Mouse (Mus musculus) embryonic facial prominence, embryonic 10.5 days (tissue): ENCODE results near the gene Hdac11. TPM values are rescaled to one million over a fixed set of nuclear protein-coding genes. Genes with fewer than 3 reads are reported as not detected.

Experiments
- DNase-seq: peaks from one replicate; pipeline ENCODE4 v3.0.0-alpha.2; 2017; ENCODE audit warnings: low spot score
- H3K27ac ChIP-seq: fragments of 300-500 bp; sonication (generic); replicated peaks from 2 replicates; pipeline ENCODE4 v1.5.1; 2016; ENCODE audit warnings: mild to moderate bottlenecking
- H3K27me3 ChIP-seq: fragments of 300-500 bp; sonication (generic); replicated peaks from 2 replicates; pipeline ENCODE4 v1.6.1; 2016; ENCODE audit warnings: low read depth, mild to moderate bottlenecking; ENCODE audit not compliant: poor library complexity, severe bottlenecking
- H3K36me3 ChIP-seq: fragments of 300-500 bp; sonication (generic); replicated peaks from 2 replicates; pipeline ENCODE4 v1.6.1; 2016; ENCODE audit warnings: mild to moderate bottlenecking, moderate library complexity
- H3K4me1 ChIP-seq: fragments of 300-500 bp; sonication (generic); 2 replicates; pipeline ENCODE4 v1.6.1; 2016
- H3K4me3 ChIP-seq: fragments of 300-500 bp; sonication (generic); 2 replicates; pipeline ENCODE4 v1.5.1; 2016; ENCODE audit warnings: mild to moderate bottlenecking, moderate library complexity
- H3K9me3 ChIP-seq: fragments of 300-500 bp; sonication (generic); 2 replicates; pipeline ENCODE4 v1.6.1; 2016; ENCODE audit warnings: mild to moderate bottlenecking
- WGBS: fragments of 180-500 bp; shearing (Covaris S2); methylation state at CpG from one replicate; pipeline ENCODE4 v1.1.7; 2016; 5-methylcytosine and 5-hydroxymethylcytosine counted together
- polyA plus RNA-seq: library from polyadenylated mRNA; unstranded; fragments of >200 nt; fragmentation: Nextera tagmentation; extraction: Ambion mirVana; gene quantifications from 2 replicates; pipeline ENCODE4 v1.2.1, GENCODE M21; 2016

The Hdac11 gene
- polyA plus RNA-seq, 1 experiment from 2014 or later, result 9.8 TPM

GRCm38 (mm10) chr6:91161506-91162235, 5.2 kb downstream of the Hdac11 start:
- no peak for DNase-seq

GRCm38 (mm10) chr6:91162314-91162713, 5.8 kb downstream of the Hdac11 start:
- H3K4me3 ChIP-seq, result no peak overlapping the region
- H3K4me1 ChIP-seq, result peaks cover 41% of the 10 kb centered on the region
- H3K9me3 ChIP-seq, result no peaks in the 10 kb centered on the region
- 74% methylated on average over 5 of the region's 5 CpGs for WGBS
- peaks cover 11% of the 10 kb centered on the region for H3K36me3 ChIP-seq
- H3K27me3 ChIP-seq, result no peaks in the 10 kb centered on the region
- no peak overlapping the region for H3K27ac ChIP-seq
- DNase-seq, result no peak

More at GRCm38 (mm10) chr6:91161506-91162235, 5.2 kb downstream of the Hdac11 start:
- peaks cover 11% of the 10 kb centered on the region for H3K36me3 ChIP-seq
- peaks cover 48% of the 10 kb centered on the region for H3K4me1 ChIP-seq
- no peaks in the 10 kb centered on the region for H3K9me3 ChIP-seq
- 0 out of 2 replicates have a peak overlapping the region, but pooled peaks have one; percentile 25 for H3K27ac ChIP-seq
- no peak overlapping the region for H3K4me3 ChIP-seq
- no peaks in the 10 kb centered on the region for H3K27me3 ChIP-seq
- 78% methylated on average over 6 of the region's 6 CpGs for WGBS

DNA sequence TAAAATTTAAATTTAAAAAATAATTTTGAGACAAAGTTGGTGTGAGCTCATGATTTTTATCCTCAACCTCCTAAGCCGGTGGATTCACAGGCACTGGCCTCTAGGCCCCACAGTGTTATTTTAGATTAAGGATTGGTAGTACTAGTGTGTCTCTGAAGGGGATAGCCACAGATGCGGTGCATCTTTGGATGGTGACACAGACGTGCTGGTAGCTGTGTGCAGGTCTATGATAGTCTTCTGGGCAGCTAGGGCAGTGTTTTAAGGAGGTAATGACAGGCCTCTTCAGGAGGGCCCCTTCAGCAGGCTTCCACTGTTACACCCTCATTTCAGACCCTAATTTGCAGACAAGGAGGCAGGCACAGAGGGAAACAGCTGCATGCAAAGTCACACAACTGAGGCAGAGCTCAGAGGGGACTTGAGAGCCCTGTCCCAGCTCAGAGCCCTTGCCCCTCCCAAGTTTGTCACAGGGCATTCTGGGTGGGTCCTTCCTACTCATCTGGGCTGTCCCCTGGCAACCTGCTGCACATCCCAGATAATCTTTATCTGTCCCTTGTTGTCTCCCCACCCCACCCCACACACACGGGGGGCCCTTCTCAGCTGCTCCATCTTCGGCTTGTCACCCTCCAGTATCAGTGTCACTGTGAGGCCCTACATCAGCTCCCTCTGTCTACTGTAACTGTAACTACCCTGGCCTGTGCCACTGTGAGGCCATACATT, 6.9 kb downstream of the Hdac11 start:
- H3K4me1 ChIP-seq, result peaks cover 31% of the 10 kb centered on the region
- no peak overlapping the region for H3K27ac ChIP-seq
- 85% methylated on average over 5 of the region's 5 CpGs for WGBS
- H3K9me3 ChIP-seq, result no peaks in the 10 kb centered on the region
- H3K36me3 ChIP-seq, result peaks cover 11% of the 10 kb centered on the region
- no peaks in the 10 kb centered on the region for H3K27me3 ChIP-seq
- DNase-seq, result no peak
- no peak overlapping the region for H3K4me3 ChIP-seq

DNA sequence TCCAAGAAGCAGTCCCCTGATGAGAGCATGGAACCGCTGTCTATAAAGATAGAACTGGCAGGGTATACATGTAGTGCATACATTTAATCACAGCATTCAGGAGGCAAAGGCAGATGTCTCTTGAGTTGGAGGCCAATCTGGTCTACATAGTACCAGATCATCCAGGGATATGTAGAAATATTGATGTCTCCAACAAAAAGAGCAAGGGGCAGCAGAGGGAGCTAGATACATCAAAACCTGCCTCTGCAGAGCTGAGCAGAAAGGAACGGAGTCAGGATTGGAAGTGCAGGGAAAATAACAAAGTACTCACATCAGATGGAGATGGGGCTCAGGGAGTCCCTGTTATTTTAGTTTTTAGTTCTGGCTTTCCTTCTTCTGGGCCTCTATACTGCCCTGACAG, 8.1 kb downstream of the Hdac11 start:
- peaks cover 21% of the 10 kb centered on the region for H3K4me1 ChIP-seq
- peaks cover 14% of the 10 kb centered on the region; the same call in 1 of the 2 replicates for H3K36me3 ChIP-seq
- H3K27ac ChIP-seq, result no peak overlapping the region
- no peak overlapping the region for H3K4me3 ChIP-seq
- no peak for DNase-seq
- H3K9me3 ChIP-seq, result no peaks in the 10 kb centered on the region
- no peaks in the 10 kb centered on the region for H3K27me3 ChIP-seq
- WGBS, result 84% methylated on average over 2 of the region's 2 CpGs

- H3K27me3 ChIP-seq, result no peaks in the 10 kb centered on the region
- H3K4me3 ChIP-seq, result no peak overlapping the region
- WGBS, result 35% methylated on average over 3 of the region's 3 CpGs
- H3K9me3 ChIP-seq, result no peaks in the 10 kb centered on the region
- no peak overlapping the region for H3K27ac ChIP-seq
- peaks cover 14% of the 10 kb centered on the region; the same call in 1 of the 2 replicates for H3K36me3 ChIP-seq
- peaks cover 17% of the 10 kb centered on the region for H3K4me1 ChIP-seq
- DNase-seq, result peak; percentile 72
Measured at GRCm38 (mm10) chr6:91165210-91165609, 8.7 kb downstream of the Hdac11 start.

GRCm38 (mm10) chr6:91167828-91168227, 11.4 kb downstream of the Hdac11 start:
- H3K27ac ChIP-seq, result no peak overlapping the region
- no peak for DNase-seq
- no peak overlapping the region for H3K4me3 ChIP-seq
- H3K4me1 ChIP-seq, result no peaks in the 10 kb centered on the region
- no peaks in the 10 kb centered on the region for H3K27me3 ChIP-seq
- peaks cover 18% of the 10 kb centered on the region for H3K36me3 ChIP-seq
- H3K9me3 ChIP-seq, result no peaks in the 10 kb centered on the region
- WGBS, result 60% methylated on average over 3 of the region's 3 CpGs

DNA sequence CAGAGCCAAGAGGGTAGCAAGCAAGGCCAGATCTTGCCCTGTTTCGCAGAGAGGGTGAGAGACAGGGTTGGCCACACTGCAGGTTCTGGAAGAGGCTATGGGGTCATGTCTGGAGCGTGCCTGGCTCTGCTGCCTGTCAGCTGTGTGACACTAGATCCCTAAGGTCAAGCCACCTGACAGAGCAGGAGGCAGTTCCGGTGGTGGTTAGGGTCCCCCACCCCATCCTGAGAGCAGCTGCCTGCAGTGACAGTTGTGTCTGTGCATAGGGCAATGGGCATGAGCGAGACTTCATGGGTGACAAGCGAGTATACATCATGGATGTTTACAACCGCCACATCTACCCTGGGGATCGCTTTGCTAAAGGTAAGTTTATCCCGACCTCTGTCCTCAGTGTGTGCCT, 12.7 kb downstream of the Hdac11 start:
- H3K27me3 ChIP-seq, result no peaks in the 10 kb centered on the region
- peaks cover 24% of the 10 kb centered on the region for H3K36me3 ChIP-seq
- WGBS, result 89% methylated on average over 8 of the region's 8 CpGs
- H3K27ac ChIP-seq, result no peak overlapping the region
- H3K4me3 ChIP-seq, result no peak overlapping the region
- H3K9me3 ChIP-seq, result no peaks in the 10 kb centered on the region
- no peak for DNase-seq
- no peaks in the 10 kb centered on the region for H3K4me1 ChIP-seq

- H3K36me3 ChIP-seq, result peaks cover 24% of the 10 kb centered on the region
- no peak overlapping the region for H3K27ac ChIP-seq
- no peaks in the 10 kb centered on the region for H3K9me3 ChIP-seq
- 83% methylated on average over 3 of the region's 3 CpGs for WGBS
- H3K4me1 ChIP-seq, result no peaks in the 10 kb centered on the region
- no peaks in the 10 kb centered on the region for H3K27me3 ChIP-seq
- H3K4me3 ChIP-seq, result no peak overlapping the region
- DNase-seq, result no peak
Measured at GRCm38 (mm10) chr6:91171396-91171895, 15.0 kb downstream of the Hdac11 start.

- Histone ChIP-seq H3K36me3 (peaks cover 24% of the 10 kb centered on the region), H3K27me3 (no peaks in the 10 kb centered on the region), H3K4me1 (no peaks in the 10 kb centered on the region), H3K27ac (no peak overlapping the region), H3K9me3 (no peaks in the 10 kb centered on the region), H3K4me3 (no peak overlapping the region)
- 81% methylated on average over 2 of the region's 2 CpGs for WGBS
- DNase-seq, result no peak
Measured at GRCm38 (mm10) chr6:91172381-91172780, 15.9 kb downstream of the Hdac11 start.

- Histone ChIP-seq H3K4me1 (no peaks in the 10 kb centered on the region), H3K36me3 (peaks cover 24% of the 10 kb centered on the region), H3K27me3 (no peaks in the 10 kb centered on the region), H3K4me3 (no peak overlapping the region), H3K9me3 (no peaks in the 10 kb centered on the region), H3K27ac (no peak overlapping the region)
- 46% methylated on average over 7 of the region's 7 CpGs for WGBS
- DNase-seq, result peak; percentile 78
Measured at GRCm38 (mm10) chr6:91173221-91173880, 16.9 kb downstream of the Hdac11 start.

- WGBS, result 78% methylated on average over 3 of the region's 3 CpGs
- no peaks in the 10 kb centered on the region for H3K4me1 ChIP-seq
- H3K36me3 ChIP-seq, result peaks cover 17% of the 10 kb centered on the region
- H3K27ac ChIP-seq, result no peak overlapping the region
- no peaks in the 10 kb centered on the region for H3K27me3 ChIP-seq
- H3K4me3 ChIP-seq, result no peak overlapping the region
- no peaks in the 10 kb centered on the region for H3K9me3 ChIP-seq
- no peak for DNase-seq
Measured at GRCm38 (mm10) chr6:91174211-91174610, 17.7 kb downstream of the Hdac11 start.

DNA sequence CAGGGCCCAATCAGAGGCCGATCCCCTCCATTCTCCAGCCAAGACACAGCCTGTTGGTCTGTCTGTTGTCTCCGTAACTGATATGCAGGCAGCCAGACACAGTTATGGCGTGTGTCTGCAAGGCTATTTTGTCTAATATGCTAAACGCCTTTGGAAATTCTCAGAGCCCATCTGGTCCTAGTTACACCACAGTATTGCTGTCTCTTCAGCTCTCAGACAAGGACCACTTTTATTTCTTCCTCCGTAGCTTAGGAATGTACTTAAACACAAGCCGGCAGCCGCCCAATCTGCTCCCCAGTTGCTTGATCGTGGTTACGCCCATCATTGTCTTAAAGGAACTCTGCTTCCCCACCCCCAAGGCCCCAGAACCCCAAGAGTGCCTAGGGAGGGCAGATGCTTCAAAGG, 24.3 kb downstream of the Hdac11 start:
- Histone ChIP-seq H3K27ac (peak overlapping the region; percentile 85), H3K27me3 (no peaks in the 10 kb centered on the region), H3K4me1 (peaks cover 38% of the 10 kb centered on the region), H3K9me3 (no peaks in the 10 kb centered on the region), H3K4me3 (0 out of 2 replicates have a peak overlapping the region, but pooled peaks have one; percentile 1), H3K36me3 (no peaks in the 10 kb centered on the region)
- 40% methylated on average over 9 of the region's 9 CpGs for WGBS
- DNase-seq, result peak; percentile 67
